Mouse (Mus musculus) myocyte (in vitro differentiated cells): ENCODE measurements at regions not wholly inside any gene's neighbourhood (a gene's known extent, or its start where the extent isn't known, plus 50 kb on each side); places are given as distances from the start of the nearest gene placed in this dataset.

Source experiments
- POLR2AphosphoS2 ChIP-seq: IDR thresholded peaks from one replicate; pipeline ENCODE4 v1.6.1; 2011; ENCODE audit warnings: low read depth, control low read depth; ENCODE audit not compliant: insufficient read length
- TCF12 ChIP-seq: IDR thresholded peaks from one replicate; pipeline ENCODE4 v1.6.1; 2011; ENCODE audit warnings: mild to moderate bottlenecking, control low read depth; ENCODE audit not compliant: poor library complexity, insufficient read depth, severe bottlenecking

GRCm38 (mm10) chr9:61238687-61239250, 133.4 kb upstream of the Tle3 start:
- TF ChIP-seq TCF12: no peak
- no peak for TF ChIP-seq POLR2AphosphoS2
